Comparison of ENCODE assay signal across 7 mouse cellular contexts in the genomic region with DNA sequence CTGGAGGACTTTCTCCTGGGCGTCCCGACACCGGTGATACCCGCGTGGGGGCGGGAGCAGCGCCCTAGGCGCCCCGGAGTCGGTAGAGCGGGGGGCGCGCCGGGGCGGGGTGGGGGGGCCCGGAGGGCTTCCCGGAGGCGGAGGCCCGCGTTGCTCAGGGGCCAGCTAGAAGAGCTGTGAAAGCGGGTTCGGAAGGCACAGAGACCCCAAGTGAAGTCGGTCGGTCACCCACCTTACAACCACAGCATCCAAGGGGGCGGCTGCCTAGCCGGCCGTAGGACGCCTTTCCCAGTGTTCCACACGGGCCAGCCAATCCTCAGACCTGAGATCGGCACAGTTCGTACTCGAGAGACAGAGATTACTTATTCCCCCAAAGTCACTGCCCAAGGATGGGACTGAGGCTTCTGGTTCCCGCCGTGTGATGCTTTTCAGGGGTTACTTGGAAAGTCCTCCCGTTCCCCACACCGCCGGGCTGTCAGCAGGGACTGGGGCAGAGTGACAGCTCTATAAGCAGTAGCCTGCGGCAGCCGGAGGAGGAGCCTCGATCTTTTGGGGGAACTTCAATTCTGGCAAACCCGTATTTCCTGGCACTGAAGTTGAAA. TPM values are rescaled to one million over a fixed set of nuclear protein-coding genes. Genes with fewer than 3 reads are reported as not detected.
DNase-seq lines count a peak whose midpoint lies in the region; ATAC-seq lines count a peak whose summit lies in the region.

No protein-coding gene starts in this region.

- 0 out of 2 replicates have a peak, but pooled peaks cover 5% of the 10 kb centered on the region for H3K9me3 ChIP-seq in limb, embryonic 13.5 days
- H3K9me3 ChIP-seq in midbrain, embryonic 14.5 days (ENCODE audit: control insufficient read depth, low read length) = no peaks in the 10 kb centered on the region

- peak overlapping the region; percentile 76 for H3K4me2 ChIP-seq in limb, embryonic 13.5 days (replicated peaks)
- peak overlapping the region; percentile 54 for H3K4me2 ChIP-seq in midbrain, embryonic 14.5 days (ENCODE audit: low read length)

- peak overlapping the region; percentile 90 for H3K27ac ChIP-seq in limb, embryonic 13.5 days
- H3K27ac ChIP-seq in midbrain, embryonic 14.5 days (replicated peaks; ENCODE audit: low read depth, low read length) = peak overlapping the region; percentile 92

- no peaks in the 10 kb centered on the region for H3K27me3 ChIP-seq in limb, embryonic 13.5 days
- H3K27me3 ChIP-seq in midbrain, embryonic 14.5 days (ENCODE audit: control insufficient read depth, insufficient read depth, low read length) = no peaks in the 10 kb centered on the region

- H3K36me3 ChIP-seq in limb, embryonic 13.5 days = peaks cover 26% of the 10 kb centered on the region
- H3K36me3 ChIP-seq in midbrain, embryonic 14.5 days (ENCODE audit: control insufficient read depth, insufficient read depth, low read length) = peaks cover 26% of the 10 kb centered on the region

- DNase-seq in adrenal gland, adult 8-10 months = peak; percentile 48
- DNase-seq in embryo, embryonic 11.5 days (ENCODE audit: low read depth, low spot score) = peak; percentile 29
- DNase-seq in heart, adult 11 months = peak; percentile 97
- DNase-seq in kidney, adult 11 months = peak; percentile 58
- DNase-seq in midbrain, embryonic 14.5 days = peak; percentile 82
- DNase-seq in spleen, adult 18-20 months = peak; percentile 59 to 70

- H3K4me3 ChIP-seq in limb, embryonic 13.5 days = peak overlapping the region; percentile 95
- H3K4me3 ChIP-seq in midbrain, embryonic 14.5 days (replicated peaks; ENCODE audit: low read depth, low read length) = peak overlapping the region; percentile 96

- under 1% methylated on average over 37 of the region's 41 CpGs for WGBS in limb, embryonic 13.5 days
- under 1% methylated on average over 39 of the region's 41 CpGs for WGBS in midbrain, embryonic 14.5 days

- H3K9ac ChIP-seq in limb, embryonic 13.5 days = peak overlapping the region; percentile 98
- peak overlapping the region; percentile 96 for H3K9ac ChIP-seq in midbrain, embryonic 14.5 days (replicated peaks; ENCODE audit: low read length)

- peak; percentile 33 for ATAC-seq in limb, embryonic 13.5 days (ENCODE audit: low FRiP score, low read depth)
- ATAC-seq in midbrain, embryonic 14.5 days (ENCODE audit: low FRiP score, low TSS enrichment) = peak; percentile 41

- H3K4me1 ChIP-seq in limb, embryonic 13.5 days = peaks cover 23% of the 10 kb centered on the region
- peaks cover 16% of the 10 kb centered on the region for H3K4me1 ChIP-seq in midbrain, embryonic 14.5 days (ENCODE audit: control insufficient read depth, insufficient read depth, low read length)

RNA-seq across cellular contexts. Expression of a gene that starts 0.8 kb away (rescaled TPM):
- 10 to 100 TPM; 20.6 to 26.8 (median 22.8) TPM for total RNA-seq in adrenal gland, adult 8-10 months (2022)
- 61.1 and 65.5 TPM in 2 replicates for polyA plus RNA-seq in limb, embryonic 13.5 days (2015; fragmentation: Nextera tagmentation; extraction: Ambion mirVana)
- polyA plus RNA-seq in midbrain, embryonic 14.5 days (2014; fragmentation: Nextera tagmentation; extraction: Ambion mirVana) = 94.3 and 99.7 TPM in 2 replicates

RNA-seq across cellular contexts. Expression of a gene that starts 29.9 kb away (rescaled TPM):
- total RNA-seq in adrenal gland, adult 8-10 months (2022) = 10 to 100 TPM; 30.0 to 43.1 (median 38.9) TPM
- polyA plus RNA-seq in limb, embryonic 13.5 days (2015; fragmentation: Nextera tagmentation; extraction: Ambion mirVana) = 20.5 and 24.6 TPM in 2 replicates
- polyA plus RNA-seq in midbrain, embryonic 14.5 days (2014; fragmentation: Nextera tagmentation; extraction: Ambion mirVana) = 32.2 and 49.0 TPM in 2 replicates

Comparison
In these comparisons a context has a peak if more than half of its experiments do, and no peak if none do; other contexts are left out.
1. Peak in every context shown above with its lines: DNase-seq, ATAC-seq, H3K4me3 ChIP-seq and H3K27ac ChIP-seq.
2. DNase-seq: peak in every context shown above with its lines; median percentile 97 in heart, adult 11 months; 82 in midbrain, embryonic 14.5 days; 64 in spleen, adult 18-20 months; 58 in kidney, adult 11 months; 48 in adrenal gland, adult 8-10 months; 29 in embryo, embryonic 11.5 days.